Mouse (Mus musculus): Measurements from ENCODE around the gene Abca4. TPM values are rescaled to one million over a fixed set of nuclear protein-coding genes. Genes with fewer than 3 reads are reported as not detected.

The Abca4 gene
- polyA plus RNA-seq, 1 experiment = 3.7 TPM

DNA sequence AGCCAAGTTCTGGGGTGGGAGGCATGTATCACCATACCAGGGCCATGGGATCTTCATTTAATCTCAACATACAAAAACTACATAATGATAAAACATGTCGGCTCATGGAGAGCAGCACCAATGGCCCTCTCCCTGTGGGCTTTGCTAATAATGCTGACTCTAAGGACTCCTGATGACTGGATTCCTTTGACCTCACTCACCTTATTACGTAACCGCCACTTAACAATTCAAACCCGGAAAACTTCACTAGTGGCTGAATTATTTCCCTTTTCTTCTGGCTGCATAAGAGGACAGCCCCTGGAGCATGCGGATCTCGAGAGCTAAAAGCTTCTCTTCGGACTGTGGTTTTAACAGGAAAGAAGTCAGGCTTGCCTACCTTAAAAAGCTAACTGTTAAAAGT, 106.6 kb downstream of the Abca4 start:
- H3K4me1 ChIP-seq (ENCODE audit: control insufficient read depth, insufficient read depth, low read length) = no peaks in the 10 kb centered on the region
- H3K4me3 ChIP-seq (ENCODE audit: insufficient read depth, low read length) = no peak overlapping the region
- no peak for TF ChIP-seq POLR2A (IDR thresholded peaks at IDR 0.05; ENCODE audit: extremely low read depth, insufficient read depth, low read length)
- no peak for TF ChIP-seq CTCF (IDR thresholded peaks at IDR 0.05; ENCODE audit: extremely low read depth, insufficient read depth, low read length)
- H3K27ac ChIP-seq (ENCODE audit: insufficient read depth, low read length) = no peak overlapping the region

DNA sequence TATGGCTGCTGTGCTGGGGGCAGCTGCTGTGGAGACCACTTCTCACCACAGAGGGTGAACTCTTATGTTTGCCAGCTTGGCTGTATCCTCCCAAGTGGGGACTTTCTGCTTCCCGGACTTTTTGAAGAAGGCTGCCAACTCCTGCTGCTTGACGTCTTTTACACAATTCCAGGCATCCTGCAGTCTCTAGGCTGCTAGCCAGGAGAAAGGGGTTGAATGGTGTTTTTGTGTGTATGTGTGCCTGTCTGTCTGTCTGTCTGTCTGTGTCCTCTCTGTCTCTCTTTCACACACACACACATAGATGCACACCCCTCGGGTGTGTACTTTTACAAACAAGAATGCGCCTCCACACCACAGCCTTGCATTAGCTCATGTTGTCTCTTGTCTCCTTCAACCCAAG, 108.2 kb downstream of the Abca4 start:
- no peak for TF ChIP-seq POLR2A (IDR thresholded peaks at IDR 0.05; ENCODE audit: extremely low read depth, insufficient read depth, low read length)
- no peak for TF ChIP-seq CTCF (IDR thresholded peaks at IDR 0.05; ENCODE audit: extremely low read depth, insufficient read depth, low read length)
- H3K27ac ChIP-seq (ENCODE audit: insufficient read depth, low read length) = no peak overlapping the region
- no peak overlapping the region for H3K4me3 ChIP-seq (ENCODE audit: insufficient read depth, low read length)
- no peaks in the 10 kb centered on the region for H3K4me1 ChIP-seq (ENCODE audit: control insufficient read depth, insufficient read depth, low read length)

GRCm38 (mm10) chr3:122154080-122154479, 109.8 kb downstream of the Abca4 start:
- TF ChIP-seq POLR2A (IDR thresholded peaks at IDR 0.05; ENCODE audit: extremely low read depth, insufficient read depth, low read length) (no peak), CTCF (IDR thresholded peaks at IDR 0.05; ENCODE audit: extremely low read depth, insufficient read depth, low read length) (no peak)
- Histone ChIP-seq H3K4me3 (ENCODE audit: insufficient read depth, low read length) (no peak overlapping the region), H3K27ac (ENCODE audit: insufficient read depth, low read length) (no peak overlapping the region), H3K4me1 (ENCODE audit: control insufficient read depth, insufficient read depth, low read length) (no peaks in the 10 kb centered on the region)

- H3K4me1 ChIP-seq (ENCODE audit: control insufficient read depth, insufficient read depth, low read length) = no peaks in the 10 kb centered on the region
- TF ChIP-seq POLR2A (IDR thresholded peaks at IDR 0.05; ENCODE audit: extremely low read depth, insufficient read depth, low read length) (no peak), CTCF (IDR thresholded peaks at IDR 0.05; ENCODE audit: extremely low read depth, insufficient read depth, low read length) (no peak)
- H3K4me3 ChIP-seq (ENCODE audit: insufficient read depth, low read length) = no peak overlapping the region
- H3K27ac ChIP-seq (ENCODE audit: insufficient read depth, low read length) = no peak overlapping the region
Measured at GRCm38 (mm10) chr3:122159447-122159846, 115.2 kb downstream of the Abca4 start.

DNA sequence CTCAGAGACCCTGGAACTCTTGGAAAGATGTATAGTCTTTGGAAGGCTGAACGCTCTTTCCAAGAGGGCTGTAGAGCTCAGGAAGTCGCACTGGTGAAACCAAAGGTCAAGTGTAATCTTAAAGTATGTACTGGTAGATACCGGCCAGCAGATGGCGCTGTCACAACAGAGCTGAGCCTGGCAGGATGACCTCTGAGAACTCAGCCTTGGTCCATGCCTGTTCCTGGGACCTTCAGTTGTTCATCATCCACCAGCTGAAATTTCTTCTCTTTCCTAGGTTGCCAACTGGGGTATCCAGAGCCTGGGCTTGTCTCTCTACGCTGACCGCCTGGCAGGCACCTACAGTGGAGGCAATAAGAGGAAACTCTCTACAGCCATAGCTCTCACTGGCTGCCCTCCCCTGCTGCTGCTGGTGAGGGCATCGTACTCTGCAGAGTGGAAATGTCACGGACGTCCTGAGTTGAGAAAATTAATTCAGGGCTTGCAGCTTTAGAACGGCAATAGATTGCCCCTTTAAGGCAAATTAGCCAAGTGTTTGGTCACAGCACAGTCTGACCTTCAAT, 125.5 kb downstream of the Abca4 start:
- Histone ChIP-seq H3K4me1 (ENCODE audit: control insufficient read depth, insufficient read depth, low read length) (no peaks in the 10 kb centered on the region), H3K27ac (ENCODE audit: insufficient read depth, low read length) (no peak overlapping the region), H3K4me3 (ENCODE audit: insufficient read depth, low read length) (no peak overlapping the region)
- TF ChIP-seq CTCF (IDR thresholded peaks at IDR 0.05; ENCODE audit: extremely low read depth, insufficient read depth, low read length) = peak; percentile 62
- no peak for TF ChIP-seq POLR2A (IDR thresholded peaks at IDR 0.05; ENCODE audit: extremely low read depth, insufficient read depth, low read length)

- no peaks in the 10 kb centered on the region for H3K4me1 ChIP-seq (ENCODE audit: control insufficient read depth, insufficient read depth, low read length)
- H3K4me3 ChIP-seq (ENCODE audit: insufficient read depth, low read length) = no peak overlapping the region
- H3K27ac ChIP-seq (ENCODE audit: insufficient read depth, low read length) = no peak overlapping the region
- TF ChIP-seq POLR2A (IDR thresholded peaks at IDR 0.05; ENCODE audit: extremely low read depth, insufficient read depth, low read length) (no peak), CTCF (IDR thresholded peaks at IDR 0.05; ENCODE audit: extremely low read depth, insufficient read depth, low read length) (no peak)
Measured at GRCm38 (mm10) chr3:122170621-122171309, 126.5 kb downstream of the Abca4 start.

- no peak for TF ChIP-seq POLR2A (IDR thresholded peaks at IDR 0.05; ENCODE audit: extremely low read depth, insufficient read depth, low read length)
- no peak for TF ChIP-seq CTCF (IDR thresholded peaks at IDR 0.05; ENCODE audit: extremely low read depth, insufficient read depth, low read length)
- Histone ChIP-seq H3K4me3 (ENCODE audit: insufficient read depth, low read length) (no peak overlapping the region), H3K27ac (ENCODE audit: insufficient read depth, low read length) (no peak overlapping the region), H3K4me1 (ENCODE audit: control insufficient read depth, insufficient read depth, low read length) (no peaks in the 10 kb centered on the region)
Measured at GRCm38 (mm10) chr3:122173526-122174150, 129.4 kb downstream of the Abca4 start.

- no peaks in the 10 kb centered on the region for H3K4me1 ChIP-seq (ENCODE audit: control insufficient read depth, insufficient read depth, low read length)
- no peak for TF ChIP-seq POLR2A (IDR thresholded peaks at IDR 0.05; ENCODE audit: extremely low read depth, insufficient read depth, low read length)
- no peak for TF ChIP-seq CTCF (IDR thresholded peaks at IDR 0.05; ENCODE audit: extremely low read depth, insufficient read depth, low read length)
- no peak overlapping the region for H3K27ac ChIP-seq (ENCODE audit: insufficient read depth, low read length)
- no peak overlapping the region for H3K4me3 ChIP-seq (ENCODE audit: insufficient read depth, low read length)
Measured at GRCm38 (mm10) chr3:122176018-122176417, 131.8 kb downstream of the Abca4 start.

DNA sequence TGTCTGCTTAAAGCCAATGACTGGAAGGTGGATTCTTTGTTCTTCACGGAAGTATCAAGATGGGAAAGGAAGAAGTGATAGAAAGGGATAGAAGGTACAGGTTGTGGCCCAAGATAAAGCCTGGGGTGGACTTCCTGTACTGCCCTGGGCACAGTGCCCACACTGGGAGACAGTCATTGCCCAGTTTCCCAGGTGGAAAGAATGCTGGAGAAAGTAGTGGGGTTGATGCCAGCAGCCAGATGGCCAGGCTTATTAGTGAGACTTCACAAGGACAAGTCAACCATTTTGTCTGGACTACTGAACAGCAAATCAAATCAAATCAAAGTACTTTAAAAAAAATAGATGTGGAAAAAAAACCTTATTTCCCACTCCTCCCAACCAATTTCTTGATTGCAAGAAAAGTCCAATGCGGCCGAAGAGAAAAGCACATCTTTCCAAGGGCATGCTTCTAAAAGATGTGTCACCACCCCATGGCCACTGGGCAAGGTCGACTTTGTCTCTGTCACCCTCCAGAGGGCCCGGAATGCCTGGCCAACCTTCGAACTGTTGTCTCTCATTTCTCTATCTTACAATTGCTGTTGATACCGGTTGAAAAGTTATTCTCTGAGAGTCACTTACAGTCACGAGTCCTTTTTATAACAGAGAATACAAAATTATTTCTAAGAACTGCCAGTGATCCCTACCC, 132.6 kb downstream of the Abca4 start:
- TF ChIP-seq CTCF (IDR thresholded peaks at IDR 0.05; ENCODE audit: extremely low read depth, insufficient read depth, low read length) (no peak), POLR2A (IDR thresholded peaks at IDR 0.05; ENCODE audit: extremely low read depth, insufficient read depth, low read length) (no peak)
- H3K27ac ChIP-seq (ENCODE audit: insufficient read depth, low read length) = no peak overlapping the region
- H3K4me1 ChIP-seq (ENCODE audit: control insufficient read depth, insufficient read depth, low read length) = no peaks in the 10 kb centered on the region
- no peak overlapping the region for H3K4me3 ChIP-seq (ENCODE audit: insufficient read depth, low read length)
